Mouse (Mus musculus): ENCODE measurements at regions not wholly inside any gene's neighbourhood (a gene's known extent, or its start where the extent isn't known, plus 50 kb on each side); places are given as distances from the start of the nearest gene placed in this dataset.

DNA sequence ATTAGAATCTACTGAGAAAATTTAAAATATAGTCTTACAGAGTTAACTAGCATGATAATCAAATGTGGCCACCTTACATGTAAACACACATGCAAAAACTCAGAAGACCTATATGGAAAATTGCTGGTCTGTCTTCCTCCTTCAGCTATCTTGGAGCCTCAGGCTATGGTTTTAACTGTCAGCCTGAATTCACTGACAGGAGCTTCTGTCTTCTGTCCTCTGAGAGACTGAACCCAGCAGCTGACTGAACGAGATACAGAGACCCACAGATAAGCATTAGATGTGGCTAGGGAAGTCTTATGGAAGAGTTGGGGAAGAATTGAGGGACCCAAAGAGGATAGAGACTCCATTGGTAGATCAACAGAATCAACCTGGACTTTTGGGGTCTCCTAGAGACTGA, 360.0 kb upstream of the Meox2 start:
- no peak for TF ChIP-seq NRF1 (IDR thresholded peaks at IDR 0.05; ENCODE audit: low read depth, low read length)
- TF ChIP-seq UBTF (IDR thresholded peaks at IDR 0.05; ENCODE audit: low read depth, low read length) = no peak
- TF ChIP-seq E2F4 (IDR thresholded peaks at IDR 0.05; ENCODE audit: insufficient replicate concordance, low read depth, low read length) = no peak
- H3K4me3 ChIP-seq (replicated peaks in 1 of 3; ENCODE audit: low read depth in 2 of 3, low read length in 2 of 3, poor library complexity in 1 of 3) = no peak overlapping the region
- H3K9ac ChIP-seq (ENCODE audit: insufficient read depth, low read depth) = no peak overlapping the region
- H3K9me3 ChIP-seq (replicated peaks; ENCODE audit: low read length) = peaks cover 2% of the 10 kb centered on the region
- DNase-seq (ENCODE audit: extremely low read depth) = no peak
- in situ Hi-C loops (cut with MboI; ENCODE audit: low pct_ligation_motif_present, low pct_unique_long_range_greater_than_20kb, low sequenced_read_pairs) (no loop called here), dilution Hi-C loops (cut with MboI; ENCODE audit: extremely low pct_ligation_motif_present, extremely low pct_unique_long_range_greater_than_20kb, low sequenced_read_pairs) (no loop called here)
- no peaks in the 10 kb centered on the region for H3K27me3 ChIP-seq (replicated peaks)
- no peak overlapping the region for H3K4me2 ChIP-seq (ENCODE audit: insufficient read depth, low read depth, poor library complexity, severe bottlenecking)
- no peak overlapping the region for H3K27ac ChIP-seq (ENCODE audit: insufficient read depth, low read depth)
- no peaks in the 10 kb centered on the region for H3K79me2 ChIP-seq (replicated peaks; ENCODE audit: control insufficient read depth, extremely low read depth, insufficient read depth, poor library complexity, severe bottlenecking)
- H3K36me3 ChIP-seq (replicated peaks in 1 of 2; ENCODE audit: control insufficient read depth in 1 of 2, insufficient read depth in 1 of 2, low read length in 1 of 2) = no peaks in the 10 kb centered on the region
- H3K4me1 ChIP-seq (ENCODE audit: control insufficient read depth in 1 of 2, insufficient read depth in 2 of 2) = no peaks in the 10 kb centered on the region

DNA sequence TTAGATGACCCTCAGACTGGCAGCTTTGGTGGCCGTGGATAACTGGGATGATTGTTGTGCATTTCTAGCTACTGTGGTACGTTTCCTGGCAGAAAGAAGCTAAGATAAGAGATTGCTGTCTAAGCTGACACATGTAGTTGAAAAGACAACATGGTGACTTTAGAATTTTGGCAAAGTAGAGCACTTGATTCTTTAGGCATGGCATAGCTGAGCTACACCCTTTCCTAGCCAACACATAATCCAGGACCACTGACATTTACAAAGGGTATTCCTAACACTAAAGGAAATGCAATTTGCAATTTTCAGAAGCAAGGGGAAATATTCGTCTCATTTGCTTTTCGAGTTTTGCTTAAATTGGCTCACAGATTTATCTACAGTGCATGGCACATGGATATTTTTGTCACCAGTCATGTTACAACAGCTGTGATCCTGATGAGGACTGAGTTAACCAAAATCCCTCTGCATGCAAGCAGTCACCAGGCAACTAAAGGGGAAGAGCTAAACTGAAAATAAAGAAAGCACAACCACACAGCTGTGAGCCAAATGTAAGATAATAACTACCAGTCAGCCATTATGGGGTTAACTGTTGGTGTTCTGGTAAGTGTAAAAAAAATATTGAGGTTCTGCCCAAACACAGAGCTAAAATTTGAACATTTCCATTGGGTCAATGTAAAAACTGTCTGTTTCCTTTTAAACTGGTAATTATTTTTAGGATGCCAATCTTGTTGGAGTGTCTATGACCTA, 342.9 kb upstream of the Meox2 start:
- no peak overlapping the region for H3K9ac ChIP-seq (ENCODE audit: insufficient read depth, low read depth)
- H3K4me1 ChIP-seq (ENCODE audit: control insufficient read depth in 1 of 2, insufficient read depth in 2 of 2) = peaks cover 0 to 5% of the 10 kb centered on the region in 2 experiments; a peak in 2 of 4 replicates
- dilution Hi-C loops (cut with MboI; ENCODE audit: extremely low pct_ligation_motif_present, extremely low pct_unique_long_range_greater_than_20kb, low sequenced_read_pairs) = no loop called here
- TF ChIP-seq MAFK (IDR thresholded peaks at IDR 0.05; ENCODE audit: insufficient replicate concordance, low read length) (no peak), MEF2A (IDR thresholded peaks at IDR 0.05; ENCODE audit: borderline replicate concordance, low read depth, low read length) (no peak), JUND (conservative IDR thresholded peaks at IDR 0.05; ENCODE audit: low read depth, low read length) (no peak), KAT2A (IDR thresholded peaks at IDR 0.05; ENCODE audit: insufficient replicate concordance, low read length) (no peak), MYC (IDR thresholded peaks at IDR 0.05; ENCODE audit: low read depth, low read length) (no peak), JUN (IDR thresholded peaks at IDR 0.05; ENCODE audit: insufficient read depth, low read depth, low read length) (no peak), NELFE (IDR thresholded peaks at IDR 0.05; ENCODE audit: low read depth, low read length) (no peak), POLR2AphosphoS2 (IDR thresholded peaks at IDR 0.05; ENCODE audit: low read depth, low read length) (no peak), USF1 (IDR thresholded peaks at IDR 0.05; ENCODE audit: low read depth, low read length) (no peak), CHD1 (IDR thresholded peaks at IDR 0.05; ENCODE audit: low read depth, low read length) (no peak), USF2 (conservative IDR thresholded peaks at IDR 0.05; ENCODE audit: low read depth, low read length) (no peak), ZNF384 (IDR thresholded peaks at IDR 0.05; ENCODE audit: low read depth, low read length) (no peak), SIN3A (IDR thresholded peaks at IDR 0.05; ENCODE audit: low read length) (no peak), MAZ (IDR thresholded peaks at IDR 0.05; ENCODE audit: low read depth, low read length) (no peak), HCFC1 (IDR thresholded peaks at IDR 0.05; ENCODE audit: low read depth, low read length) (no peak), GABPA (IDR thresholded peaks at IDR 0.05; ENCODE audit: insufficient replicate concordance, low read depth, low read length) (no peak), ZC3H11A (IDR thresholded peaks at IDR 0.05; ENCODE audit: low read depth, low read length) (no peak), ZKSCAN1 (IDR thresholded peaks at IDR 0.05; ENCODE audit: borderline replicate concordance, low read depth, low read length) (no peak)
- H3K27ac ChIP-seq (ENCODE audit: insufficient read depth, low read depth) = no peak overlapping the region
- no peak for DNase-seq (ENCODE audit: extremely low read depth)
- H3K36me3 ChIP-seq (replicated peaks in 1 of 2; ENCODE audit: control insufficient read depth in 1 of 2, insufficient read depth in 1 of 2, low read length in 1 of 2) = no peaks in the 10 kb centered on the region
- H3K4me2 ChIP-seq (ENCODE audit: insufficient read depth, low read depth, poor library complexity, severe bottlenecking) = no peak overlapping the region
- no peaks in the 10 kb centered on the region for H3K79me2 ChIP-seq (replicated peaks; ENCODE audit: control insufficient read depth, extremely low read depth, insufficient read depth, poor library complexity, severe bottlenecking)
- H3K9me3 ChIP-seq (replicated peaks; ENCODE audit: low read length) = no peaks in the 10 kb centered on the region
- in situ Hi-C loops (cut with MboI; ENCODE audit: low pct_ligation_motif_present, low pct_unique_long_range_greater_than_20kb, low sequenced_read_pairs) = no loop called here
- no peaks in the 10 kb centered on the region for H3K27me3 ChIP-seq (replicated peaks)
- H3K4me3 ChIP-seq (replicated peaks in 1 of 3; ENCODE audit: low read depth in 2 of 3, low read length in 2 of 3, poor library complexity in 1 of 3) = no peak overlapping the region
